Mouse (Mus musculus): Measurements from ENCODE around the gene E2f3. TPM values are rescaled to one million over a fixed set of nuclear protein-coding genes. Genes with fewer than 3 reads are reported as not detected.

Gene E2f3
- polyA plus RNA-seq, 1 experiment, result 29.7 TPM

DNA sequence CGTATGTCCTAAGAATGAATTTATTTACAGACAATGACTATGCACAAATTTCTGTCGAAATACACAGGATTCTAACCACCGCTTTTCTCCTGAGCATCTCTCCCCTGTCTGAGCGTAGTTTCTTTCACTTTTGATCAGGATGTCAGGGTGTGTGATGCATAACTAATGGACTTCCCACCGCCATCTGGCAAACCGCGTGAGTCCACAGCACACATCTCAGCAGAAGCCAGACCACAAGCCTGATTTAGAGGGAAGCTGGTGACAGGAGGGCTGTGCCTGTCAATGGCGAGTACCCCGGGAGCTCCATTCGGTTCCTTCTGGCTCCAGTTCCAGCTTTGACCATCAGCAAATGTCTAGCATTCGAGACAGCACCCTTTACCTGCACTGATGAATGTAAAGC, 17.3 kb upstream of the E2f3 start:
- Histone ChIP-seq H3K4me1 (ENCODE audit: control insufficient read depth, insufficient read depth, low read length) (peaks cover 2% of the 10 kb centered on the region), H3K36me3 (ENCODE audit: control insufficient read depth, insufficient read depth, low read length, poor library complexity, severe bottlenecking) (no peaks in the 10 kb centered on the region), H3K9me3 (replicated peaks; ENCODE audit: control insufficient read depth, insufficient read depth, low read length, poor library complexity, severe bottlenecking) (no peaks in the 10 kb centered on the region; the same call in 1 of the 2 replicates), H3K4me3 (ENCODE audit: low read depth, low read length) (no peak overlapping the region), H3K27ac (ENCODE audit: insufficient read depth, low read length) (no peak overlapping the region), H3K9ac (ENCODE audit: low read depth, poor library complexity, severe bottlenecking) (no peak overlapping the region), H3K27me3 (ENCODE audit: control insufficient read depth, insufficient read depth, low read length, poor library complexity, severe bottlenecking) (no peaks in the 10 kb centered on the region; the same call in 1 of the 2 replicates)
- no peak for TF ChIP-seq EP300 (IDR thresholded peaks at IDR 0.05; ENCODE audit: insufficient read depth, low read depth, low read length)
- TF ChIP-seq CTCF (IDR thresholded peaks at IDR 0.05; ENCODE audit: low read depth, low read length), result no peak
- no peak for TF ChIP-seq POLR2A (IDR thresholded peaks at IDR 0.05; ENCODE audit: insufficient read depth, low read length)

DNA sequence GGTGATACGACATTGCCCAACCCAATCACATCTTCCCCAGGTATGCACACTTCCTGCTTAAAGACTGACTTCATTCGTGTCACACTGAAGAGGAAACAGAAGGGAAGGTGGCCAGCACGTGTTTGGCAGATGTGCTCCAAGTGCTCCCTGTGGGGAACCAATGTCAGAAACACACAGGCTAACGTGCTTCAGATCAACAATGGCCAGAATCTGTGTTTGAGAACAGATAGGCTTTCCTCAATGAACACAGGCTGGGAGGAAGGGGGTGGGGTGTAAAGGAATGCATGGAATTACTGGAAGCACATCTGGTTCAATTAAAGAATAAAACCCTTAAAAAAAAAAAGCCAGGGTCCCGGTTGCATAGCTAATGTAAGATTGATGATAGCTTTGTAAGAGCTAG, 15.2 kb upstream of the E2f3 start:
- Histone ChIP-seq H3K9me3 (replicated peaks; ENCODE audit: control insufficient read depth, insufficient read depth, low read length, poor library complexity, severe bottlenecking) (no peaks in the 10 kb centered on the region; the same call in 1 of the 2 replicates), H3K9ac (ENCODE audit: low read depth, poor library complexity, severe bottlenecking) (no peak overlapping the region), H3K27ac (ENCODE audit: insufficient read depth, low read length) (no peak overlapping the region), H3K4me3 (ENCODE audit: low read depth, low read length) (no peak overlapping the region), H3K4me1 (ENCODE audit: control insufficient read depth, insufficient read depth, low read length) (peaks cover 2% of the 10 kb centered on the region), H3K27me3 (ENCODE audit: control insufficient read depth, insufficient read depth, low read length, poor library complexity, severe bottlenecking) (no peaks in the 10 kb centered on the region; the same call in 1 of the 2 replicates), H3K36me3 (ENCODE audit: control insufficient read depth, insufficient read depth, low read length, poor library complexity, severe bottlenecking) (no peaks in the 10 kb centered on the region)
- TF ChIP-seq EP300 (IDR thresholded peaks at IDR 0.05; ENCODE audit: insufficient read depth, low read depth, low read length) (no peak), CTCF (IDR thresholded peaks at IDR 0.05; ENCODE audit: low read depth, low read length) (no peak), POLR2A (IDR thresholded peaks at IDR 0.05; ENCODE audit: insufficient read depth, low read length) (no peak)

DNA sequence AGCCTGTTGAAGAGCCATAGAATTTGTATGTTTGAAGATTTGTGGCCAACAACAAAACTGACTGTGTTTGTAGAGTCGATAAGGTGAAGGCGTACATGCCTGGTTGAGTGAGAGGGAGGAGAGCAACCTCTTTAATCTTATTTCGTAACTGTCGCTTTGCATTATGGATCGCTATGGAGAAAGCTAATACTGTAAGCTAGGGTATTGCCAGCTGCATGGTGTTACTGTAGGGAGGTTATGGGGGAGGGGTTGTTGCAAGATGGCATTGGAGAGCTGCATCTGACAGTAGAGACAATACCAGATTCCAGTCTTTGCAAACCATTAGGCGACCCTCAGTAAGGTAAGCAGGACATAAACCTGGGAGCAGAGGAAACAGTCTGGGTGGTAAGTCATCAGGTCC, 2.1 kb upstream of the E2f3 start:
- TF ChIP-seq CTCF (IDR thresholded peaks at IDR 0.05; ENCODE audit: low read depth, low read length), result no peak
- no peak for TF ChIP-seq POLR2A (IDR thresholded peaks at IDR 0.05; ENCODE audit: insufficient read depth, low read length)
- TF ChIP-seq EP300 (IDR thresholded peaks at IDR 0.05; ENCODE audit: insufficient read depth, low read depth, low read length), result no peak
- Histone ChIP-seq H3K9ac (ENCODE audit: low read depth, poor library complexity, severe bottlenecking) (no peak overlapping the region), H3K36me3 (ENCODE audit: control insufficient read depth, insufficient read depth, low read length, poor library complexity, severe bottlenecking) (no peaks in the 10 kb centered on the region), H3K4me1 (ENCODE audit: control insufficient read depth, insufficient read depth, low read length) (peaks cover 2% of the 10 kb centered on the region), H3K9me3 (replicated peaks; ENCODE audit: control insufficient read depth, insufficient read depth, low read length, poor library complexity, severe bottlenecking) (no peaks in the 10 kb centered on the region), H3K4me3 (ENCODE audit: low read depth, low read length) (no peak overlapping the region), H3K27ac (ENCODE audit: insufficient read depth, low read length) (no peak overlapping the region), H3K27me3 (ENCODE audit: control insufficient read depth, insufficient read depth, low read length, poor library complexity, severe bottlenecking) (no peaks in the 10 kb centered on the region; the same call in 1 of the 2 replicates)

DNA sequence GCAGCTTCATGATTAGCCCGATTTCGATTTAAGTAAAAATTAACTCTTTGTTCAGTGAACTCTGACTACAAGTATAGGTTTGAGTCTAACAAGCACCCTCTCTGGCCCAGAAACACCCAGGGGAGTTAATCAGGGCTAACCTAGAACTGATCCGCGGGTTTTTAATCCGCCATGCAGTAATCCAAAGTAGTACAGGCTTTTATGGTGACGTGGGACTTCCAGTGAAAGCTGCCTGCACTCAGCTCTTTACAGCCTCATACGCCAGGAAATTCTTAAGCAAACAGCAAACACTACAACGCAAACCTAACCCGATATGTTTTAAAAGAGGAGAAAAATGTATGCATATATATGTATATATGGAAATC, 875 bp upstream of the E2f3 start:
- Histone ChIP-seq H3K4me3 (ENCODE audit: low read depth, low read length) (peak overlapping the region; percentile 56), H3K9me3 (replicated peaks; ENCODE audit: control insufficient read depth, insufficient read depth, low read length, poor library complexity, severe bottlenecking) (no peaks in the 10 kb centered on the region), H3K4me1 (ENCODE audit: control insufficient read depth, insufficient read depth, low read length) (peaks cover 2% of the 10 kb centered on the region), H3K27ac (ENCODE audit: insufficient read depth, low read length) (peak overlapping the region; percentile 39; the same call in 1 of the 2 replicates), H3K36me3 (ENCODE audit: control insufficient read depth, insufficient read depth, low read length, poor library complexity, severe bottlenecking) (no peaks in the 10 kb centered on the region; the same call in 1 of the 2 replicates), H3K9ac (ENCODE audit: low read depth, poor library complexity, severe bottlenecking) (peak overlapping the region; percentile 78), H3K27me3 (ENCODE audit: control insufficient read depth, insufficient read depth, low read length, poor library complexity, severe bottlenecking) (no peaks in the 10 kb centered on the region; the same call in 1 of the 2 replicates)
- TF ChIP-seq CTCF (IDR thresholded peaks at IDR 0.05; ENCODE audit: low read depth, low read length), result no peak
- no peak for TF ChIP-seq POLR2A (IDR thresholded peaks at IDR 0.05; ENCODE audit: insufficient read depth, low read length)
- no peak for TF ChIP-seq EP300 (IDR thresholded peaks at IDR 0.05; ENCODE audit: insufficient read depth, low read depth, low read length)

DNA sequence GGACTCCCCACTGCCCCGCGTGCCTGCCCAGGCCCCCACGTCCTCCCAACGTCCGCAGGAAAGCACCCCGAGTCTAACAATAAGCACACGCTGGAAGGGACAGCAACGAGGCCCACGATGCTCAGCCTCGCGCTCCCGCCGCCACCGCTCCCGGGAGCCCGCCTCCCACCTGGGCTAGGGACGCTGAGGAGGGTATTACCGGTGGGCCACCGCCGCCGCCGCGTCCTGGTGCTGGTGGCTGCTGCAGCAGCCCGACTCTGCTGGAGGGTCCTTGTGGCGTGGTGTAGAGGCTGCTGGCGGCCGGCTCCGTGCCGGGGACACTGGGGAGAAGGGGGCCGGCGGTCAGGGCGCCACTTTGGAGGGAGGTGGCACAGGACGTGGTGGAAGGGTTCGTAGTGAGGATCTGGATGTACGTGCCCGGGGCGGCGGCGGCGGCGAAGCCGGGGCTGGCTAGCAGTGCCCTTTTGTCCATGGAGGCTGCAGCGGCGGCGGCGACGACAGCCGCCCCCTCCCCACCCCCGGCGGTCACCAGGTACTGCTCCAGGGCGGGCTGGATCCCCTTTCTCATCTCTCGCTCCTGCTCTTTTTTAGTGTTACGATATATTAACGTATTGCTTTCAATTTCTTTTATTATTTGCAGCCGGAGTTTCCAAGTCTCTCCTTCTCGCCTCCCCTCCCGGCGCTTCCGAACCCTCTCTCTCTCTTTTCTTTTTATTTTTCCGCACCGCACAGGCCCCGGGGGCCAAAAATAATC, 585 bp downstream of the E2f3 start:
- H3K9ac ChIP-seq (ENCODE audit: low read depth, poor library complexity, severe bottlenecking), result peak overlapping the region; percentile 100
- peak overlapping the region; percentile 76 for H3K27ac ChIP-seq (ENCODE audit: insufficient read depth, low read length)
- H3K4me1 ChIP-seq (ENCODE audit: control insufficient read depth, insufficient read depth, low read length), result peaks cover 2% of the 10 kb centered on the region
- TF ChIP-seq POLR2A (IDR thresholded peaks at IDR 0.05; ENCODE audit: insufficient read depth, low read length) (no peak), CTCF (IDR thresholded peaks at IDR 0.05; ENCODE audit: low read depth, low read length) (no peak), EP300 (IDR thresholded peaks at IDR 0.05; ENCODE audit: insufficient read depth, low read depth, low read length) (no peak)
- H3K4me3 ChIP-seq (ENCODE audit: low read depth, low read length), result peak overlapping the region; percentile 94
- H3K27me3 ChIP-seq (ENCODE audit: control insufficient read depth, insufficient read depth, low read length, poor library complexity, severe bottlenecking), result no peaks in the 10 kb centered on the region
- no peaks in the 10 kb centered on the region for H3K9me3 ChIP-seq (replicated peaks; ENCODE audit: control insufficient read depth, insufficient read depth, low read length, poor library complexity, severe bottlenecking)
- peaks cover 4% of the 10 kb centered on the region for H3K36me3 ChIP-seq (ENCODE audit: control insufficient read depth, insufficient read depth, low read length, poor library complexity, severe bottlenecking)
